Mouse (Mus musculus): ENCODE measurements around the gene Ccdc106.

- TF ChIP-seq POLR2A (IDR thresholded peaks at IDR 0.05; ENCODE audit: extremely low read depth, insufficient read depth, low read length) = no peak
- no peak for TF ChIP-seq CTCF (IDR thresholded peaks at IDR 0.05; ENCODE audit: low read depth, low read length)
These were observed 25.8 kb downstream of the Ccdc106 start for GRCm38 (mm10) chr7:5046112-5046511.
